Mouse (Mus musculus): ENCODE measurements around the gene Pald1. TPM values are rescaled to one million over a fixed set of nuclear protein-coding genes. Genes with fewer than 3 reads are reported as not detected.
A peak's percentile ranks its signal among the peaks of the same experiment; 100 is the strongest.

Gene Pald1
- total RNA-seq, 2 experiments from 2014 or later = 4.0 to 7.2 TPM

GRCm38 (mm10) chr10:61336592-61336991, 46.7 kb downstream of the Pald1 start:
- TF ChIP-seq CTCF (IDR thresholded peaks at IDR 0.05) = no peak
- Histone ChIP-seq H3K27ac (no peak overlapping the region), H3K4me3 (no peak overlapping the region)
- DNase-seq = no peak
- intact Hi-C loops (cut with DNase I) = loop anchor here (2.0 kb wide), 1 partner anchor 62 kb away; no protein-coding TSS in a partner anchor

DNA sequence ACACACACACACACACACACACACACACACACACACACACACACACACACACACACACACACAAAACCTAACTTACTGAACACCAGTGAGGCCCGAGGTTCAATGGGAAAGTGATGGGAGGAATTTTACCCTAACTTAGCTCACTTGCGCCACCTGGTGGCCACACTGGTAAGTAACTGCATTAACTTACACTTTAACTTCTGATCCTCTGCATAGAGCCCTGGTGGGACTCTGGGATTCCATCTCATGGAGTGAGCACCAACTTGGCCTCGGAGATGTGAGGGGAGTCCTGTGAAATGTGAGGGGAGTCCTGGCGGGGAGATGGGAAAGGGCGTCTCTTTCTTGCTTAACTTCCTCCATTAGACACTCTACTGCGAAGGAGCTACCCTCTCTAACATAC, 47.2 kb downstream of the Pald1 start:
- peak; percentile 69 for TF ChIP-seq CTCF (IDR thresholded peaks at IDR 0.05)
- H3K27ac ChIP-seq = no peak overlapping the region
- no peak overlapping the region for H3K4me3 ChIP-seq
- peak; percentile 86 for DNase-seq
- intact Hi-C loops (cut with DNase I) = loop anchor here (2.0 kb wide), 1 partner anchor 61 kb away; no protein-coding TSS in a partner anchor

GRCm38 (mm10) chr10:61334545-61334944, 48.8 kb downstream of the Pald1 start:
- intact Hi-C loops (cut with DNase I) = no loop called here
- Histone ChIP-seq H3K27ac (no peak overlapping the region), H3K4me3 (no peak overlapping the region)
- no peak for TF ChIP-seq CTCF (IDR thresholded peaks at IDR 0.05)
- no peak for DNase-seq

GRCm38 (mm10) chr10:61331046-61331445, 52.3 kb downstream of the Pald1 start:
- no peak overlapping the region for H3K4me3 ChIP-seq
- no peak for TF ChIP-seq CTCF (IDR thresholded peaks at IDR 0.05)
- no peak overlapping the region for H3K27ac ChIP-seq
- peak; percentile 68 for DNase-seq
- intact Hi-C loops (cut with DNase I) = no loop called here

GRCm38 (mm10) chr10:61328927-61329326, 54.4 kb downstream of the Pald1 start:
- intact Hi-C loops (cut with DNase I) = no loop called here
- Histone ChIP-seq H3K27ac (no peak overlapping the region), H3K4me3 (no peak overlapping the region)
- peak; percentile 72 for DNase-seq
- TF ChIP-seq CTCF (IDR thresholded peaks at IDR 0.05) = no peak

GRCm38 (mm10) chr10:61327545-61327944, 55.8 kb downstream of the Pald1 start:
- intact Hi-C loops (cut with DNase I) = no loop called here
- TF ChIP-seq CTCF (IDR thresholded peaks at IDR 0.05) = no peak
- H3K4me3 ChIP-seq = no peak overlapping the region
- DNase-seq = no peak
- peak overlapping the region; percentile 20; the same call in 1 of the 2 replicates for H3K27ac ChIP-seq

- Histone ChIP-seq H3K27ac (no peak overlapping the region), H3K4me3 (no peak overlapping the region)
- TF ChIP-seq CTCF (IDR thresholded peaks at IDR 0.05) = no peak
- intact Hi-C loops (cut with DNase I) = no loop called here
- no peak for DNase-seq
These were observed 57.5 kb downstream of the Pald1 start for GRCm38 (mm10) chr10:61325782-61326328.

GRCm38 (mm10) chr10:61324717-61325116, 58.6 kb downstream of the Pald1 start:
- DNase-seq = peak; percentile 51
- no peak for TF ChIP-seq CTCF (IDR thresholded peaks at IDR 0.05)
- intact Hi-C loops (cut with DNase I) = no loop called here
- H3K4me3 ChIP-seq = no peak overlapping the region
- H3K27ac ChIP-seq = no peak overlapping the region

DNA sequence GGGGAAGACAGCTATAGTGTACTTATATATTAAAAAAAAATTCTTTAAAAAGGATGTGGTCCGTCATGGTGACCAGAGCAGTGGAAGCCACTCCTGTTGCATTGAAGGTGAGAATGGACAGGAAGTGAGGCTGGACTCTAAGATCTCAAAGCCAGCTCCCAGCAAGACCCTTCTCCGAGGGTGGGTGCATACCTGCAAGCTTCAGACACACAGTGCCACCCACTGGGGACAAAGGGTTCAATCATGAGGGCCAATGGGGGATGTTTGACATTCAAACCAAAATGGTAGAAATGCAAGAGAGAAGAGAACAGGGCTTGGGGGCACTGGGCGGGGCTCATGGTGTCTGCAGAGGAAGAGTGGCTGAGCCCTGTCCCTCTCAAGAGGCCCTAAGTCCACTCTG, 64.8 kb downstream of the Pald1 start:
- intact Hi-C loops (cut with DNase I) = no loop called here

DNA sequence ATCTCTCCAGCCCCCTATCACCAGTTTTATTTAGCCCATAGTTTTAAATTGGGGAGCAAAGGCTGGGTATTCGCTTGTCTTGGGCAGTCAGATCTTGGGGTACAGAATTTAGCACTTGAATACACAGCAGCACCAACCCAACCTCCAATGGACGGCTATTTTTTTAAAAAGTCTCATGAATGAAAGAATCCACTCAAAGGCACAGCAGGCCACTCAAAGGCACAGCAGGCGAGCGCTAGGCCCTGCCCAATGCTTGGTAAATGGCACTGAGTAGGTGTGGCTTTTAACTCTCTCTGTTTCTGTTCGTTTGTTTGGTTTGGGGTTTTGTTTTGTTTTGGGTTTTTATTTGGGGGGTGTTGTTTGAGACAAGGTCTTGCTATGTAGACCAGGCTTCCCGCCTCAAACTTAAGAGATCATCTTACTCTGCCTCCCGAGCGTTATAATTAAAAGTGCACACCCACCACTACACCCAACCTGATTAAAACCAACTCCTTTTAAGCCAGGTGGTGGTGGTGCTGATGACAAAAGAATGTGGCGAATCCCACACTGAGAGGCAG, 67.9 kb downstream of the Pald1 start:
- intact Hi-C loops (cut with DNase I) = no loop called here
- DNase-seq = no peak
- Histone ChIP-seq H3K27ac (no peak overlapping the region), H3K4me3 (no peak overlapping the region)
- no peak for TF ChIP-seq CTCF (IDR thresholded peaks at IDR 0.05)

More for the DNA sequence above, 64.8 kb downstream of the Pald1 start:
- Histone ChIP-seq H3K27ac (no peak overlapping the region), H3K4me3 (no peak overlapping the region)
- peak; percentile 8; the same call in 1 of the 2 replicates for TF ChIP-seq CTCF (IDR thresholded peaks at IDR 0.05)
- DNase-seq = no peak

DNA sequence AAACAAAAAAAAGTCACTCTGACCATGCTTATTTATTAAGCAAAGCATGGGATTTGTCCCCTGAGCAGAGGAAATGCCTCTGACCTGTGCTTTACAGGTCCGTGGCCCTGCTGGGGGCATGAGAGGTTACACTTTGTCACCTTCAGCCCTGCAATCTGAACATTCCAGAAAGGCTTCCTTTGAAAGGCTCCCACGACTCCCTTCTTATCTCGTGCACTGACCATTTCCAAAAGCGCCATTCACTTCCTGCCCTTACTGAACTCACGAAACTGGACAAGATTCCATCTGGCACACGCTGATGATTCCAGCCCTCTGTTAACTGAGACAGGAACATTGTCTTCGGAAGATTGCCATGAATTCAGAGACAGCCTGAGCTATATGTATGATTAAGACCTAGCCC, 69.6 kb downstream of the Pald1 start:
- TF ChIP-seq CTCF (IDR thresholded peaks at IDR 0.05) = no peak
- intact Hi-C loops (cut with DNase I) = no loop called here
- DNase-seq = no peak
- Histone ChIP-seq H3K27ac (no peak overlapping the region), H3K4me3 (no peak overlapping the region)

DNA sequence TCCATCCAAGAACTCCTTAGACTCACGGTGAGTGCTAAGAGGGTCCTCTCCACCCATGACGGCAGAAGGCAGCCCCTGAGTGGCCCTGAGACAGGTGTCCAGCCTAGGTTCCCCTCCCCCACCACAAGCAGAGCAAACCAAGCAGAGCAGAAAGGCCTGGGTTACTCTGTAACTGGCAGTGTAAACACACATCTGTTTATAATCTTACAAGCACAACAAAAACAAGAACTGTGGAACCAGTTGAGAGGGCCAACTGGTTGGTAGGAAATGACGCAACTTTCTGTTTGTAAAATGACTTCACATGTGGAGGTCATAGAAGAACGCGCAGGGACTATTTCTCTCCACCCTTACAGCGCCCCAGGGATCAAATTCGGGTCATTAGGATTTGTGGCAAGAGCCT, 70.6 kb downstream of the Pald1 start:
- H3K4me3 ChIP-seq = no peak overlapping the region
- DNase-seq = no peak
- peak overlapping the region; percentile 53 for H3K27ac ChIP-seq
- TF ChIP-seq CTCF (IDR thresholded peaks at IDR 0.05) = no peak
- intact Hi-C loops (cut with DNase I) = no loop called here

DNA sequence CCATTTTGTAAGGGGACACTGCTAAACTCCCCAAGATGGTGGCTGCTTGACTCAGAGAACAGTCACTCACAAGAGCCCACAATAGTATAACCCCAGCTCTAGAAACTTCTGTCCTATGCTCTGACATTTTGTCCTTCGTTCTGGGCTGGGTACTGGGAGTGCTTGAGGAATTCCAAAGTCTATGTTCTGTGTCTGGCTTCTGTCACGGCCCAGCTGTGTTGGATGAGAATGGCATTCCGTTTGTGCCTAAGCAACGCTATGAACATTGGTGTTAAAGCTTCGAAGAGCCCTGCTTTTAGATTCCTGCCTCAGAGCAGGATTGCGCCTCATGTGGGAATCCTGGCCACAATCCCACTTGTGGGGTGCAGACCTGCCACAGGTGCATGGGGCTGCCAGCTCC, 71.2 kb downstream of the Pald1 start:
- DNase-seq = no peak
- intact Hi-C loops (cut with DNase I) = no loop called here
- Histone ChIP-seq H3K27ac (no peak overlapping the region), H3K4me3 (no peak overlapping the region)
- TF ChIP-seq CTCF (IDR thresholded peaks at IDR 0.05) = no peak

- intact Hi-C loops (cut with DNase I) = no loop called here
- no peak for TF ChIP-seq CTCF (IDR thresholded peaks at IDR 0.05)
- H3K4me3 ChIP-seq = no peak overlapping the region
- no peak overlapping the region for H3K27ac ChIP-seq
- no peak for DNase-seq
These were observed 74.5 kb downstream of the Pald1 start for GRCm38 (mm10) chr10:61308706-61309320.
